Mouse (Mus musculus): ENCODE results near the gene Pgam2.

GRCm38 (mm10) chr11:5797371-5797770 lies 6.2 kb downstream of the Pgam2 start:
- peak; percentile 22 for TF ChIP-seq CTCF (IDR thresholded peaks at IDR 0.05; ENCODE audit: low read depth, low read length)
- TF ChIP-seq POLR2A (IDR thresholded peaks at IDR 0.05; ENCODE audit: insufficient read depth, low read length): no peak

Data from ES-Bruce4 (cell line).